Comparison of ENCODE assay signal across 29 mouse cellular contexts in genomic region chr16:74427071-74427470, GRCm38 (mm10). TPM values are rescaled to one million over a fixed set of nuclear protein-coding genes. Genes with fewer than 3 reads are reported as not detected.
"Had no signal": no experiment of that assay in that cellular context is flagged by ENCODE, and none has a peak within 500 bp of the region (broad histone marks: within the 10 kb centered on the region; RNA-seq: fewer than 3 reads in every experiment).

No protein-coding gene starts in this region.

- H3K27ac ChIP-seq: gastrocnemius, adult 2 months; heart, embryonic 10.5 days; heart, embryonic 13.5 days; heart, embryonic 15.5 days; hindbrain, embryonic 13.5 days; hindbrain, embryonic 15.5 days; hindbrain, postnatal 0 days; kidney, embryonic 15.5 days; kidney, postnatal 0 days; limb, embryonic 13.5 days; limb, embryonic 15.5 days; liver, embryonic 12.5 days; liver, embryonic 14.5 days had no signal

- H3K4me2 ChIP-seq: heart, embryonic 13.5 days; heart, embryonic 15.5 days; hindbrain, embryonic 13.5 days; hindbrain, embryonic 15.5 days; kidney, embryonic 15.5 days; limb, embryonic 13.5 days; limb, embryonic 15.5 days; liver, embryonic 12.5 days had no signal

- DNase-seq: gastrocnemius, adult 2 months; gastrocnemius, postnatal 10 days; gastrocnemius, postnatal 25 days; heart, adult 18-20 months; heart, postnatal 14 days; heart, postnatal 36 days; kidney, adult 11 months; kidney, adult 2 months; kidney, adult 9 months; kidney, postnatal 14 days; kidney, postnatal 36 days; layer of hippocampus, adult 9-11 months; layer of hippocampus, postnatal 36 days; left cerebral cortex, postnatal 4 days had no signal

- H3K4me3 ChIP-seq: gastrocnemius, adult 2 months; heart, embryonic 10.5 days; heart, embryonic 13.5 days; heart, embryonic 15.5 days; hindbrain, embryonic 13.5 days; hindbrain, embryonic 15.5 days; kidney, embryonic 15.5 days; limb, embryonic 13.5 days; limb, embryonic 15.5 days; liver, embryonic 12.5 days had no signal

- H3K27me3 ChIP-seq: heart, embryonic 13.5 days; heart, embryonic 15.5 days; hindbrain, embryonic 15.5 days; kidney, embryonic 15.5 days; limb, embryonic 13.5 days; limb, embryonic 15.5 days; liver, embryonic 12.5 days had no signal

- ATAC-seq: hindbrain, postnatal 0 days; intestine, embryonic 16.5 days; liver, embryonic 12.5 days had no signal

- H3K4me1 ChIP-seq: heart, embryonic 15.5 days; hindbrain, embryonic 13.5 days; hindbrain, embryonic 15.5 days; kidney, embryonic 15.5 days; limb, embryonic 13.5 days; limb, embryonic 15.5 days; liver, embryonic 12.5 days had no signal

- H3K36me3 ChIP-seq: heart, embryonic 10.5 days; heart, embryonic 13.5 days; heart, embryonic 15.5 days; hindbrain, embryonic 13.5 days; hindbrain, embryonic 15.5 days; kidney, embryonic 15.5 days; limb, embryonic 13.5 days; limb, embryonic 15.5 days; liver, embryonic 12.5 days had no signal

- H3K9me3 ChIP-seq: heart, embryonic 10.5 days; heart, embryonic 13.5 days; heart, embryonic 15.5 days; hindbrain, embryonic 13.5 days; hindbrain, embryonic 15.5 days; kidney, embryonic 15.5 days; limb, embryonic 13.5 days; limb, embryonic 15.5 days; liver, embryonic 12.5 days had no signal

- H3K9ac ChIP-seq: heart, embryonic 13.5 days; heart, embryonic 15.5 days; hindbrain, embryonic 13.5 days; hindbrain, embryonic 15.5 days; kidney, embryonic 15.5 days; limb, embryonic 13.5 days; limb, embryonic 15.5 days; liver, embryonic 12.5 days; liver, embryonic 14.5 days had no signal

RNA-seq across cellular contexts. Expression of gene Robo2, which starts 15.4 kb away (rescaled TPM):
- total RNA-seq: granulocyte monocyte progenitor cell, adult 5-6 weeks; hematopoietic stem cell, adult 5-6 weeks had no signal
